Mouse (Mus musculus): Measurements from ENCODE around the gene 4930432M17Rik. TPM values are rescaled to one million over a fixed set of nuclear protein-coding genes. Genes with fewer than 3 reads are reported as not detected.

The 4930432M17Rik gene
- polyA plus RNA-seq, 1 experiment, result not detected

DNA sequence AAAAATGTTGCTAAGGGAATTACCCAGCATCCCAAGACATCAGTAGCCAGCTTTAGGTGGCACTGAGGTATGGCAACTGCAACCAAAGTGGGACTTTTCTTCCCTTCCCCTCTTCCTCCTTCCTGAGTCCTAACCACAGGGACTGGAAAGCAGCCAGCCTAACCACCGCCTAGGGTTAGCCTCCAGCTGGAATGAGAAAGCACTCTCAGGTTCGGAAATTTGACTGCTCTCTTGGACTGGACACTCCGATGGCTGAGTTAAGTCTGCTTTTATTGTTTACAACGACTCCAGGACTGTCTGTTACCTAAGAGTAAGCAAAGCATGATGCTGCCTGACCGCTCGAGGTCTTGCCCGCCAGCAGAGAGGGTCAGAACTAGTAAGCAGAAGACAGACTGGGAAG is 26.6 kb downstream of the 4930432M17Rik start:
- Histone ChIP-seq H3K27me3 (ENCODE audit: control insufficient read depth) (no peaks in the 10 kb centered on the region), H3K36me3 (ENCODE audit: control insufficient read depth) (no peaks in the 10 kb centered on the region), H3K4me1 (ENCODE audit: control insufficient read depth) (no peaks in the 10 kb centered on the region), H3K4me3 (replicated peaks) (no peak overlapping the region), H3K9me3 (ENCODE audit: control insufficient read depth, low read length) (no peaks in the 10 kb centered on the region)
- TF ChIP-seq GATA1 (IDR thresholded peaks at IDR 0.05; ENCODE audit: low read length) (no peak), TAL1 (IDR thresholded peaks at IDR 0.05; ENCODE audit: low read length) (no peak)

DNA sequence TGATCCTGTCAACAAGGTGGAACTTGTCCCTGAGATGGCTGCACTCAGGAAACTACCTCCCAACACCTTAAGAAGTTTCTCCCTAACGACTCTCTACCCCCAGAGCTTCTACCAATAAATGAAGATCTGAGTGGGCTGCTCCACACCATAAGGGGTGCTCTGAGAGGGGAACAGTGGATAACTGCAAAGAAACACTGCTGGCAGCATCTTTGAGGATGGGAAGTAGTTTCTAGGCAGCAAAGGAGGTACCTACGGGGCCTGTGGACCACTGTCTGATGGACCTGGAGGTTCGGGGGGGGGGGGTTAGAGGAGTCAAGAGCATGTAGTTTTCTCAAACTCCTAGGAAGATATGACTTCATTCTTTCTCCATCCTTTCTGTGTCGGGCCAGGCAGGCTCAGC is 28.8 kb downstream of the 4930432M17Rik start:
- H3K9me3 ChIP-seq (ENCODE audit: control insufficient read depth, low read length), result no peaks in the 10 kb centered on the region
- TF ChIP-seq TAL1 (IDR thresholded peaks at IDR 0.05; ENCODE audit: low read length) (no peak), GATA1 (IDR thresholded peaks at IDR 0.05; ENCODE audit: low read length) (no peak)
- no peaks in the 10 kb centered on the region for H3K27me3 ChIP-seq (ENCODE audit: control insufficient read depth)
- H3K4me1 ChIP-seq (ENCODE audit: control insufficient read depth), result no peaks in the 10 kb centered on the region
- H3K4me3 ChIP-seq (replicated peaks), result no peak overlapping the region
- no peaks in the 10 kb centered on the region for H3K36me3 ChIP-seq (ENCODE audit: control insufficient read depth)

DNA sequence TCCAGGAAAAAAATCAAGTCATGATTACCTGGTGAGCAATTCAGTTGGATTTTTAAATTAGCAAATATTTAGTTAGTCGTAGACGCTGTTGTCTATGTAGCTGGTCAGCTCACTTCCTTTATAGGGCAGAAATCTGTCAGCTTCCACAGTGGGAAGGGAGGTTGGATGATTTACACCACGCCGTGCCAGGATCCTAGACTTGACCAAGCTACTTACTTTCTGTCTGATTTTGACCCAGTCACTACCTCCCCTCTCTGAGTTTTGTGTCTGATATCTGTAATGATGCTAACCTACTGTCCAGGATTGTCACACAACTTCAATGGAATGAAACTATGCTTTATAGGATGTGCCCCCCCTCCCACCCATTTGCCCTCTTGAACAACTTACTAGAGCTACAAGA is 29.3 kb downstream of the 4930432M17Rik start:
- Histone ChIP-seq H3K4me3 (replicated peaks) (no peak overlapping the region), H3K9me3 (ENCODE audit: control insufficient read depth, low read length) (no peaks in the 10 kb centered on the region), H3K27me3 (ENCODE audit: control insufficient read depth) (no peaks in the 10 kb centered on the region), H3K36me3 (ENCODE audit: control insufficient read depth) (no peaks in the 10 kb centered on the region), H3K4me1 (ENCODE audit: control insufficient read depth) (no peaks in the 10 kb centered on the region)
- TF ChIP-seq TAL1 (IDR thresholded peaks at IDR 0.05; ENCODE audit: low read length) (no peak), GATA1 (IDR thresholded peaks at IDR 0.05; ENCODE audit: low read length) (no peak)

DNA sequence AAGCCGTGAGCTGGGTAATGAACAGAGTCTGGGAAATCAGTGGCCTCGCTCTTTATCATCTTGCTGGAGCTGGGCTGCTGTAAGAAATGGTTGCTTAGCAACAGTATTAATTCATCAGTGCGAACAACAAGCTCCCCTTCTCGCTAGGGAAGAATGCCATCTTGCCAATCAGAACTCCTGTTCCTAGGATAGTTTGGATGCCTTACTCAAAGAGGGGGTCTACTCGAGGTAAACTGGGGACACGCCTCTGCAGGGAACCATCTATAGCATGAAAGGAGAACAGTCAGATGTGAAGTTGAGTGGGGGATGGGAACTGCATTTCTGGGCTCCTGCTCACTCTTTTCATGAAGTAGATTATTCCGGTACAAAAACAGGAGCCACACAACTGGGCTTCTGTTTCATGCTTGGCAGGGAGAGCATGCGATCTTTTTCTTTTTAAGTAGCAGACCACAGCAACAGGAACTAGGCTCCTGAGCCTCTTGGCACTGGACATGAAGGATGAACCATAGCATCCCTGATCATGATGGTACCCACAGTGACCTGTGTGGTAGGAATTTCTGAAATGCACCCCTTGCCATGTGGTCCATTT is 29.9 kb downstream of the 4930432M17Rik start:
- no peaks in the 10 kb centered on the region for H3K27me3 ChIP-seq (ENCODE audit: control insufficient read depth)
- H3K9me3 ChIP-seq (ENCODE audit: control insufficient read depth, low read length), result no peaks in the 10 kb centered on the region
- no peaks in the 10 kb centered on the region for H3K4me1 ChIP-seq (ENCODE audit: control insufficient read depth)
- no peaks in the 10 kb centered on the region for H3K36me3 ChIP-seq (ENCODE audit: control insufficient read depth)
- TF ChIP-seq GATA1 (IDR thresholded peaks at IDR 0.05; ENCODE audit: low read length) (no peak), TAL1 (IDR thresholded peaks at IDR 0.05; ENCODE audit: low read length) (no peak)
- no peak overlapping the region for H3K4me3 ChIP-seq (replicated peaks)

DNA sequence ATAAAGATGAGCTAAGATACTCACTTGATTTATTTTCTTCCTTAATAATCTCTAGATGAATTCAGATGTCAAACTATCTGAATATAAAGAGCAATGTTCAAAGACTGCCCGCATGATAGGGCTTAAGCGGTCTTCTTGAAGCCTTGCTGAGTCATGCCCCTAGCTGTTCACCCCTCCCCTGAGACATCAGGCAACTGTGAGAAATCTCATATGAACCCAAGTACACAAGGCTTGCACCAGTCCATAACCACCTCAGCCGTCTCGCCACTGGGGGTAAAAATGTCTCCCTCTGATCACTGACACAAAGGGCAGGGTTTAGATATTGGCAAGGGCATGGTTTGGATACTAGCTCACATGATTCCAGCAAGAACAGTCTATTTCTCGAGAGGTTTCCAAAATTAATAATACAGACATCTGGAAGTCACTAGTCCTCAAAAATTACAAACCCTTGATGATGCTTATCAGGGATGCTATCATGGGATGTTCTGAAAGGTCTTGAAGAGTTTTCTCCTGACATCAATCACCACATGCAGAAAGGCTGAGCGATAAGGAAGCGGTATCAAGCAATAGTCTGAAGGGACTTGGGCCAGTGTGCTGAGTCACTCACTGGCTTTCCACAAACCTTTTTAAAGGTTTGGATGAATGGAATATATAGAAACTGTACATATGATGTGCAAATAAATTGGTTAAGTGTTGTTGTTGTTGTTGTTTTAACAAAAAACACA is 32.8 kb downstream of the 4930432M17Rik start:
- H3K9me3 ChIP-seq (ENCODE audit: control insufficient read depth, low read length), result no peaks in the 10 kb centered on the region
- H3K27me3 ChIP-seq (ENCODE audit: control insufficient read depth), result no peaks in the 10 kb centered on the region
- no peaks in the 10 kb centered on the region for H3K36me3 ChIP-seq (ENCODE audit: control insufficient read depth)
- TF ChIP-seq GATA1 (IDR thresholded peaks at IDR 0.05; ENCODE audit: low read length), result no peak
- no peaks in the 10 kb centered on the region for H3K4me1 ChIP-seq (ENCODE audit: control insufficient read depth)
- no peak overlapping the region for H3K4me3 ChIP-seq (replicated peaks)

DNA sequence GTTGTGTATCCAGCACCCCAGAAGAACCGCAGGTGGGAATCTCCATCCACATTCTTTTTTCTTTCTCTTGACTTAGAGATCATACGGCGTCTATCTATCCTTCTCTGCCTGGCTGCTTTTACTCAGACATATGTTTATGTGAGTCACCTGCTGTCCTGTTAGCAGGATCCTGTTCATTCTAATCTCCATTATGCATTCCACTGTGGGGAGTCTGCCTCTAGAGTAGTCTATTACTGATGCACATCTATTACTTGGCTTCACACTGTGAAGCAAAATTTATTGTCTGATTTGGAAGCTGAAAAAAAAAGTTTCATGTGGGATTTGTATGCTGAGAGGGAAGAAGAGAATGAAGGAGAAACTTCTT is 33.3 kb downstream of the 4930432M17Rik start:
- H3K4me1 ChIP-seq (ENCODE audit: control insufficient read depth), result no peaks in the 10 kb centered on the region
- H3K36me3 ChIP-seq (ENCODE audit: control insufficient read depth), result no peaks in the 10 kb centered on the region
- no peaks in the 10 kb centered on the region for H3K27me3 ChIP-seq (ENCODE audit: control insufficient read depth)
- TF ChIP-seq GATA1 (IDR thresholded peaks at IDR 0.05; ENCODE audit: low read length), result no peak
- TF ChIP-seq TAL1 (IDR thresholded peaks at IDR 0.05; ENCODE audit: low read length), result no peak
- H3K4me3 ChIP-seq (replicated peaks), result no peak overlapping the region
- H3K9me3 ChIP-seq (ENCODE audit: control insufficient read depth, low read length), result no peaks in the 10 kb centered on the region

DNA sequence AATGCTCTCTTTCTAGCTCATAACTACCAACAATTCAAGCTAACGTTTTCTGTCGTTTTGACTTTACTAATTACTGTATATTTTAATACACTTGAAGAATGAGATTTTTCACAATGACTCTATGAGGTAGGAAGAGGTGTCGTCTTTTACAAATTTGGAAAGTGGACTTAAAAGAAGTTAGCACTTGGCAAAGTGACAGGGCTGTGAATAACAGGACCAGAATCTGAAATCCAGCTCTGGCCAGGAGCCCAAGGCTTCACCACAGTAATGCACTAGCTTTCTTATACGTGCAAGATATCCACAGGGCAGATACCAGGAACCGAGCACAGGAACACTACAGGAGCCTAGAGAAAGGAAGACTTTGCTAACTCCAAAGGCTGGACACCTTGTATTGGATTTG is 35.5 kb downstream of the 4930432M17Rik start:
- H3K36me3 ChIP-seq (ENCODE audit: control insufficient read depth), result no peaks in the 10 kb centered on the region
- no peak for TF ChIP-seq GATA1 (IDR thresholded peaks at IDR 0.05; ENCODE audit: low read length)
- TF ChIP-seq TAL1 (IDR thresholded peaks at IDR 0.05; ENCODE audit: low read length), result no peak
- no peaks in the 10 kb centered on the region for H3K9me3 ChIP-seq (ENCODE audit: control insufficient read depth, low read length)
- H3K4me3 ChIP-seq (replicated peaks), result no peak overlapping the region
- H3K27me3 ChIP-seq (ENCODE audit: control insufficient read depth), result no peaks in the 10 kb centered on the region
- no peaks in the 10 kb centered on the region for H3K4me1 ChIP-seq (ENCODE audit: control insufficient read depth)

DNA sequence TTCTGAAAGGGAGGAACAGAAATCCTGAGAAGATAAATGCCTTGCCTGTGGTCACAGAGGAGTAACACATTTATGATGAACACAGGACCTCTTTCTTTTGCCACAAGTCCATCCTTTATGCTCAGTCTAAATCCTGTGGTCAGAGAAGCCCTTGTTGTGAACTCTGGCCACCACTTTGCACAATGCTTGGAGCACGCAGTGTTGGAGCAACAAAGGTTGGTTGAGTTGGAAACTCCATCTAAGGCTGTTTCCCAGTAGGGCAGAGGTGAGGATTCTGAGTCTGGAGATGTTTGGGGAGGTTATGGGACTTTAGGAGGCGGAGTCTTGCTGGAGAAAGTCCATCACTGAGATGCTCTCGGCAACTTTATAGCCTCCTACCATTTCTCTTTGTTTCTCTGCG is 36.5 kb downstream of the 4930432M17Rik start:
- no peaks in the 10 kb centered on the region for H3K4me1 ChIP-seq (ENCODE audit: control insufficient read depth)
- no peaks in the 10 kb centered on the region for H3K36me3 ChIP-seq (ENCODE audit: control insufficient read depth)
- no peaks in the 10 kb centered on the region for H3K9me3 ChIP-seq (ENCODE audit: control insufficient read depth, low read length)
- H3K27me3 ChIP-seq (ENCODE audit: control insufficient read depth), result no peaks in the 10 kb centered on the region; the same call in 1 of the 2 replicates
- no peak for TF ChIP-seq TAL1 (IDR thresholded peaks at IDR 0.05; ENCODE audit: low read length)
- TF ChIP-seq GATA1 (IDR thresholded peaks at IDR 0.05; ENCODE audit: low read length), result no peak
- no peak overlapping the region for H3K4me3 ChIP-seq (replicated peaks)

DNA sequence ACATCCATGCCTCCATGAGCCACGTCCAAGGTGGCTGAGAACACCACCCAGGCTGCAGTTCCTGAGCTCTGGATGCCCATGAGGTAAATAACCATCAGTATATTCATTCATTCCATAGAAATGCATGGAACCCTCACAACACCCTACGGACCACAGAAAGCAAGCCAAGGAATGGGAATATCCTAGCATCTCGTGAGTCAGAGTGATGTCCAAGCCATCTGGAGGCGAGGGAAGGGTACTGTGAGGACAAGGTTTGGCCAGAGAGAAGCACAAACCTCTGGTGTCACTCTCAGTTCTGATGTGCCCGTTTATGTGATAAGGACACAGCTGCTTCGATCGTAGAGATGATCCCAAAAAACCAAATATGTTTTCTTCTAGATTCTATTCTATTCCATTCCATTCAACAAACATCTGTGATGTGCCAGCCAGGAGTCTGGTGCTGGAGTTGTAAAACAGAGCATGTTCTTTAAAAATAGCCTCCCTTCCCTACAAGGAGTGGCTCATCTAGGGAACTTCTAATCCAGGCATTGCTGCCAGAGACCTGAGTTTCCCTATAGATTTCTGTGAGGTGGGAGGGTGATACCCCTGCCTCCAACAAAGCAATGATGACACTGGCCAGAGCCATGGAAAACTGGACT is 40.5 kb downstream of the 4930432M17Rik start:
- Histone ChIP-seq H3K9me3 (ENCODE audit: control insufficient read depth, low read length) (no peaks in the 10 kb centered on the region), H3K27me3 (ENCODE audit: control insufficient read depth) (no peaks in the 10 kb centered on the region; the same call in 1 of the 2 replicates), H3K4me1 (ENCODE audit: control insufficient read depth) (no peaks in the 10 kb centered on the region), H3K4me3 (replicated peaks) (no peak overlapping the region), H3K36me3 (ENCODE audit: control insufficient read depth) (no peaks in the 10 kb centered on the region)
- TF ChIP-seq GATA1 (IDR thresholded peaks at IDR 0.05; ENCODE audit: low read length), result no peak
- no peak for TF ChIP-seq TAL1 (IDR thresholded peaks at IDR 0.05; ENCODE audit: low read length)

Measured in erythroblast, embryonic 14.5 days (primary cell).